ENCODE assay signal across 9 mouse cellular contexts in the genomic region with DNA sequence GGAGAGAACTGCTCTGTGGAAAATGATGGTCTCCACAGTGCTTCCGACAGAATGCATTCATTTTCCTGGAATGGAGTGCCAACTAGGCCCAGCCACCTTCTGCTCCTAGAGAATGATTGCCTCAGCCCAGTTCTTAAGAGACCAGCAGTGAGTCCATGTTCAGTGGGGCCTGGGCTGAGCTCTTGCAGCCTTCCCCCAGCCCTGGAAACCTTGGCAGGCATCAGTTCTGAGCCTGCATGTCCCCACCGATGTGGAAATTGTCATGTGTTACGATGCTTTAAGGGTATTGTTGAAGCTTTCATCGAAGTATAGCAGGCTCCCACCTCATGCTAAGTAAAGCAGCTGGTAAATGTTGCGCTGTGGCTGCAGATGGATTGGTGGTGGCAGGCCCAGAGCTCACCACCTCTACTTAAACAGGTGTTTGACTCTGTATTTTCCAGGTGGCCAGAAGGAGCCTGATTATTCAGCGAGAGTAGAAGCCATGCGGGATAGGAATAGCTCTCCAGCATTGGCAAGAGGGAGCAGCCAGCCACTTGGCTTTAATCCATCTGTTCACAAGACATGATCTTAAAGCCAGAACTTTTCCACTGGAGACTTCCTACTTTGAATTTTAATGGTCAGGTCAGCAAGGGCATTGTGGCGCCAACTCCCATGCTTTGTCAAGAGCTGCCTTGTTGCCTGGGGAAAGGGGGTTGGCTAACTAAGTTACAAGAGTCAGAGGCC.
A peak's percentile ranks its signal among the peaks of the same experiment; 100 is the strongest.
DNase-seq lines count a peak whose midpoint lies in the region; ATAC-seq and TF ChIP-seq lines count a peak whose summit lies in the region.
"Had no signal": no experiment of that assay in that cellular context is flagged by ENCODE, and none has a peak within 500 bp of the region (broad histone marks: within the 10 kb centered on the region; RNA-seq: fewer than 3 reads in every experiment).

No protein-coding gene starts in this region.

- peak overlapping the region; percentile 65 for H3K27ac ChIP-seq in hindbrain, embryonic 15.5 days (replicated peaks)
- no peak overlapping the region for H3K27ac ChIP-seq in hindbrain, embryonic 10.5 days

- DNase-seq in hindbrain, embryonic 10.5 days (ENCODE audit: low spot score): no peak
- peak; percentile 69 for DNase-seq in brain, embryonic 14.5 days (ENCODE audit: low read depth)
- DNase-seq in cerebellum, adult 9-10 months: peak; percentile 44
- DNase-seq in kidney, adult 8-10 months: peak; percentile 6 to 41
- no peak for DNase-seq in ovary, postnatal 14 days (ENCODE audit: low spot score)
- DNase-seq in T-cell, adult 2 months (ENCODE audit: low spot score): no peak

- H3K9ac ChIP-seq in hindbrain, embryonic 15.5 days: no peak overlapping the region

- H3K4me1 ChIP-seq in hindbrain, embryonic 15.5 days (replicated peaks): 0 out of 2 replicates have a peak, but pooled peaks cover 8% of the 10 kb centered on the region
- peaks cover 6% of the 10 kb centered on the region for H3K4me1 ChIP-seq in hindbrain, embryonic 10.5 days (replicated peaks)

- H3K4me3 ChIP-seq in hindbrain, embryonic 15.5 days: no peak overlapping the region
- H3K4me3 ChIP-seq in hindbrain, embryonic 10.5 days: no peak overlapping the region

- peak; percentile 84 for ATAC-seq in hindbrain, embryonic 15.5 days (ENCODE audit: low FRiP score, low read depth)
- no peak for ATAC-seq in megakaryocyte-erythroid progenitor cell, adult 5-6 weeks (replicated peaks; ENCODE audit: low FRiP score, low TSS enrichment, poor library complexity, severe bottlenecking)

- TF ChIP-seq CTCF in brain, embryonic 14.5 days (IDR thresholded peaks at IDR 0.05; ENCODE audit: borderline replicate concordance, extremely low read depth, insufficient read depth, insufficient read length): no peak

- H3K36me3 ChIP-seq in hindbrain, embryonic 15.5 days: no peaks in the 10 kb centered on the region
- no peaks in the 10 kb centered on the region for H3K36me3 ChIP-seq in hindbrain, embryonic 10.5 days
- H3K36me3 ChIP-seq: G1E had no signal

- 58% methylated on average over 8 of the region's 8 CpGs for WGBS in hindbrain, embryonic 15.5 days
- WGBS in hindbrain, embryonic 10.5 days: 91% methylated on average over 8 of the region's 8 CpGs

- no peak overlapping the region for H3K4me2 ChIP-seq in hindbrain, embryonic 15.5 days

- H3K27me3 ChIP-seq in hindbrain, embryonic 15.5 days: no peaks in the 10 kb centered on the region
- no peaks in the 10 kb centered on the region for H3K27me3 ChIP-seq in hindbrain, embryonic 10.5 days (ENCODE audit: insufficient read depth, poor library complexity, severe bottlenecking)

- TF ChIP-seq POLR2A in brain, embryonic 14.5 days (IDR thresholded peaks at IDR 0.05; ENCODE audit: borderline replicate concordance, extremely low read depth, insufficient read depth, insufficient read length, poor library complexity, severe bottlenecking): no peak

- H3K9me3 ChIP-seq in hindbrain, embryonic 15.5 days: no peaks in the 10 kb centered on the region
- H3K9me3 ChIP-seq in hindbrain, embryonic 10.5 days: no peaks in the 10 kb centered on the region
- H3K9me3 ChIP-seq: G1E had no signal

Comparison
In these comparisons a context has a peak if more than half of its experiments do, and no peak if none do; other contexts are left out.
1. DNase-seq: peak in brain, embryonic 14.5 days (single experiment), cerebellum, adult 9-10 months (single experiment) and kidney, adult 8-10 months (2 of 2); none in hindbrain, embryonic 10.5 days (single experiment), ovary, postnatal 14 days (single experiment) and T-cell, adult 2 months (single experiment).